Mouse (Mus musculus) megakaryocyte, embryonic 14.5 days (primary cell): ENCODE results near the gene Gfm2. TPM values are rescaled to one million over a fixed set of nuclear protein-coding genes. Genes with fewer than 3 reads are reported as not detected.

Experiments
- H3K27me3 ChIP-seq: replicated peaks from 2 replicates; pipeline ENCODE3; 2012; ENCODE audit warnings: inconsistent platforms
- H3K36me3 ChIP-seq: replicated peaks from 2 replicates; pipeline ENCODE3; 2012; ENCODE audit warnings: low read length, inconsistent platforms, mixed read lengths
- H3K4me1 ChIP-seq: 2 replicates; pipeline ENCODE4 v1.6.1; 2012; ENCODE audit warnings: inconsistent platforms
- H3K4me3 ChIP-seq: replicated peaks from 2 replicates; pipeline ENCODE3; 2012; ENCODE audit warnings: moderate library complexity, mild to moderate bottlenecking, inconsistent platforms
- H3K9me3 ChIP-seq: 2 replicates; pipeline ENCODE4 v1.6.1; 2012; ENCODE audit warnings: inconsistent platforms
- FLI1 ChIP-seq: IDR thresholded peaks from 2 replicates; pipeline ENCODE4 v1.6.1; 2012; ENCODE audit warnings: low read length, inconsistent platforms, mixed read lengths
- GATA1 ChIP-seq: IDR thresholded peaks from 3 replicates; pipeline ENCODE4 v1.6.1; 2012; ENCODE audit warnings: mixed read lengths, low read length, inconsistent platforms, borderline replicate concordance
- polyA plus RNA-seq: library from polyadenylated mRNA; stranded (reverse); fragments of >175 nt; gene quantifications from 2 replicates; pipeline ENCODE4 v1.2.3, GENCODE M21; 2012; ENCODE audit warnings: low replicate concordance; ENCODE audit not compliant: insufficient read depth

Gfm2 gene
- polyA plus RNA-seq, 1 experiment = 10.8 TPM

DNA sequence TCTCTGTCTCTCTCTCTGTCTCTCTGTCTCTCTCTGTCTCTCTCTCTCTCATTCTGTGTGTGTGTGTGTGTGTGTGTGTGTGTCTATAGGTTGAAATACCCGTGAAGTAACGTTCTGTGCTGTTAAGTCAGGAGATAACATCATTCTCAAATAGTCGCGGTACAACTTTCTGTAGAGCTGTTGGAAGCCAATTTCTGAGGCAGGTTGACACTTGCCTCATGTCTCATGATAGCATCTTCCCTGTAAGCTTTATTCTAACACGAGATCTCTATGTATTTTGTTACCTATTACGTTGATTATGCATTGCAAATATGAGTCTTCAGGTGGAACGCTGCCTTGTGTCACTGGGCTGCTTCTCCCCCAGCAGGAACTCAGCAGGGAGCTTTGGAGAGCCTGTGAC, 4.6 kb downstream of the Gfm2 start:
- Histone ChIP-seq H3K4me1 (peaks cover 13% of the 10 kb centered on the region), H3K36me3 (peaks cover 54% of the 10 kb centered on the region), H3K9me3 (no peaks in the 10 kb centered on the region), H3K4me3 (no peak overlapping the region), H3K27me3 (no peaks in the 10 kb centered on the region)
- TF ChIP-seq GATA1 (no peak), FLI1 (no peak)

DNA sequence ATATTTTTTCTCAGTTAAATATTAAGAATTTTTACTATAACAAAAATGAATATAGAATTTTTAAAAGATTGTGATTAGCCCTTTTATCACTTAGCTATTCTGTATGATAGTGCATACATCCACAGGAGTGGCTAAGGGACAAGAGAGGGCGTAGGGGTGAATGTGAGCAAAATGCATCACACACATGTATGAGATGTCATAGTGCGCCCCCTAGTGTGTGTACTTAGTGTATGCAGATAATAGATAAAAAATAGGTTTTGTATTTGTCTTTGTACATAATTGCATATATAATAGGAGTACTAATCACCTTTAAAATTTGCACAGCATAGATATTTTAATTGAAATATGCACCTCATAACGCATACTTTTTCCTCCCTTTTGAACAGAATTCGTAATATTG, 8.1 kb downstream of the Gfm2 start:
- Histone ChIP-seq H3K36me3 (peaks cover 77% of the 10 kb centered on the region), H3K4me1 (peaks cover under 1% of the 10 kb centered on the region; the same call in 1 of the 2 replicates), H3K9me3 (no peaks in the 10 kb centered on the region), H3K27me3 (no peaks in the 10 kb centered on the region), H3K4me3 (no peak overlapping the region)
- no peak for TF ChIP-seq FLI1
- no peak for TF ChIP-seq GATA1

DNA sequence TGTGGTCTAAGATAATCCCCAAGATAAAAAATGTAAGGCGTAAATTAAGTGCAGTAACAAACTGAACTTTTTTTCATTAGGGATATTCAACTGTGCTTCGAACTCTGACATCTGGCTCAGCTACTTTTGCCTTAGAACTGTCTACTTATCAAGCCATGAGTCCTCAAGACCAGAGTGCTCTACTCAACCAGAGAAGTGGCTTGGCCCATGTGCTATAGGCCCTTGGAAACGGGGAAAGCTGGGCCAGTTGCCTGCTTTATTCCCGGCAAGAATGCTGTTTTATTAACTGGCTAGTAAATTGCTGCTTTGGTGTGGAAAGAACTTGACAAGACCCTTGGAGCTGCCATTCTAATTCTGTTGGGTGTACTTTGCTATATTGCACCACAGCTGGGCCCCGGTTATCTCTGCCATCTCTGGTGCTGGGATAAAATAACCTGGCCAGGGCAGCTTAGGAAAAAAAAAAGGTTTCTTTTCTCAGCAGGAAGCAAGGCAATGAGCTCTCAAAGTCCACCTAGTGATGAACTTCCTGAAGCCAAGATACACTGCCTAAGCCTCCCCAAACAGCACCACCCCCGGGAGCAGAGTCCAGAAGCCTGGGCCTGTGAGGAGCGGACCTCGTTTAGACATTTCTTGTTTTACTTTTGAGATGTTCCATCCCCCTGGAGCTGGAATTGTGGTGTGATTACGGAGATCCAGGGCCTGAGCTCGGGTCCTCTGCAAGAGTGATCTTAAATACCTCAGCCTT, 38.0 kb downstream of the Gfm2 start:
- peaks cover 95% of the 10 kb centered on the region for H3K36me3 ChIP-seq
- no peak overlapping the region for H3K4me3 ChIP-seq
- no peaks in the 10 kb centered on the region for H3K27me3 ChIP-seq
- no peaks in the 10 kb centered on the region for H3K9me3 ChIP-seq
- H3K4me1 ChIP-seq = peaks cover 5% of the 10 kb centered on the region; the same call in 1 of the 2 replicates
- no peak for TF ChIP-seq GATA1
- TF ChIP-seq FLI1 = no peak

DNA sequence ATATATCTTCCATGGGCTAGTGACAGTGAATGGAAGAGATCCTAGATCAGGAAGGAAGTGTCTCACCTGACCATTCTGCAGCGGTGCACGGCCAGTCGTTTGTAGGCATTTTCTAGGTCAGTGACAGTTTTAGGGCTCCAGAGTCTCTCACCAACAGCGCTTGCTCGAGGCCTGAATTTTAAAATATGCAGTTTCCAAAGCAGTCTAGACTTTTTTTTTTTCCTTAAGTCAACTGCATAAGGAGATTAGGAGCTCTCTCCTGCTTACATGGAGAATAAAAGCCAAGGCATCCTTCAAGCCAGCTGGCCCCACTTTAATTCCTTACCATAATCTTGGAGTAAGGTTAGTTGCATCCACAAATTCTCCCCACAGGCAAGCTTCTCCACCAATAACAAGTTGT, 39.0 kb downstream of the Gfm2 start:
- Histone ChIP-seq H3K4me1 (peaks cover 5% of the 10 kb centered on the region; the same call in 1 of the 2 replicates), H3K36me3 (peaks cover 98% of the 10 kb centered on the region), H3K4me3 (no peak overlapping the region), H3K9me3 (no peaks in the 10 kb centered on the region), H3K27me3 (no peaks in the 10 kb centered on the region)
- no peak for TF ChIP-seq FLI1
- TF ChIP-seq GATA1 = no peak

DNA sequence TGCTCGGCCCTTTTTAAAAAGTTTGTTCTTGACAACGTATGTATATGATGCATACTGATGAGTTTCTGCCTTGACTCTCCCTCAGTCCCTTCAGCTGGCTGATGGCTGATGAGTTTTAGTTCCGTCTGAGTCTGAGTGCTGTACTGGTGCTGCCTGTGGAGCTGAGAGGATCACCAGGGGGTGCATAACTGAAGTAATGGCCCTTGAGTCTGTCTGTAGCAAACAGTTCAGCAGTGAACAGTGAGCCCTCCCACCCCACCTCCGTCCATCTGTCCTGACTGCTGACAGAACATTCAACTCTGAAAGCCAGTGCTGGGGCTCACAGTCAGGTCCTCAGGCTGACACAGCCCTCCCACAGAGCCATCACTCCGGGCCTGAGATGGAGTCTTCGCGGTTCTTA, 41.2 kb downstream of the Gfm2 start:
- TF ChIP-seq GATA1 (no peak), FLI1 (no peak)
- Histone ChIP-seq H3K36me3 (peaks cover 98% of the 10 kb centered on the region), H3K4me3 (no peak overlapping the region), H3K27me3 (no peaks in the 10 kb centered on the region), H3K9me3 (no peaks in the 10 kb centered on the region), H3K4me1 (no peaks in the 10 kb centered on the region)

DNA sequence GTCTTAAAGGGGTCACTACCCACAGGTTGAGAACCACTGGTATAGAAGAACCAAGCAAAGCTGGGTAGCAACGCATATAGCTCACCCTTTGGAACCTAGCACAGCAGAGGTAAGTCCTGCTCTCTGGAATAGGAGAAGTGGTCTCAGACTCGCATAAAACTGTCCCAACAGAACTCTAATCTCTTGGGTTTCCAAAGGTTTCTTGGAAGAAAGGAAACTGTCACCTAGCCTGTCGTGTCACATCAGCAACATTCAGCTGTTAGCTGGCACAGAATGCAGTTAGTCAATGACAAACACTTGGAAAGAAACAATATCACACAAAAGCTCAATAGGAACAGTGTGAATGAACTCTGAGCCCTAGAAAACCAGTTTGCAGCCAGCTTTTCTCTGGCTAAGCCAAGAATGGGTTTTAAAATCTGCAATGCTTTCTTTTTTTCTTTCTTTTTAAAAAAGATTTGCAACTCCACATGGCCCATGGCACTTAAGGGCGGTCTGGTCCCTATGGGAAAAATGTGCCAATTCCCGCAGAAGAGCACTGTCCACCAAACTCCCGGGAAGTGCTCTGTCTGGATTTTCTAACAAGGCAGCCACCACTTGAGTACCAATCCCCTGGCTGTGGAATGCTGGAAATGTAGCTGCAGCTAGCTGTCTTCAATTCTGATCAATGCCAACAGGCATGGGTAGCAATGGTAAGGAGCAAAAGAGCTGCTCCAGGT, 42.5 kb downstream of the Gfm2 start:
- H3K27me3 ChIP-seq = no peaks in the 10 kb centered on the region
- TF ChIP-seq GATA1 (no peak), FLI1 (no peak)
- H3K9me3 ChIP-seq = no peaks in the 10 kb centered on the region
- no peaks in the 10 kb centered on the region for H3K4me1 ChIP-seq
- peaks cover 96% of the 10 kb centered on the region for H3K36me3 ChIP-seq
- H3K4me3 ChIP-seq = no peak overlapping the region

DNA sequence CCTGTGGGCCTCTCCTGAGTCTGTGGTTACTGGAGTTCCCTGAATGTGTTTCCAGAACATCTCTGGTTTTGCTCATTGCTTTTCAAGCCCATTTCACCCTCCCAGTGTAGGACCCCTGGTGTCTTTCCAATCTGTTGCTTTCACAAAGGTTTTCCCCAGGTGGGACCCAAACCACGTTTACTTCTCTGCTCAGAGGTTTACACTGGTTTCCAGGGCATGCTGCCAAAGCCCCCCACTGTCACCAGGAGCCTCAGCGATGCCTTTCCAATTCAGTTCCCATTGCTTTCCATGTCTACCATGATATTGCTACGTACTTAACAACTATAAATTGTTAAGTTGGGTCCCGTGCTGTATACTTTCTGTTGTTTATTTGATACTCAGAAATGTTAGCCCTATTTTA, 45.1 kb downstream of the Gfm2 start:
- Histone ChIP-seq H3K4me1 (peaks cover 20% of the 10 kb centered on the region), H3K9me3 (no peaks in the 10 kb centered on the region), H3K36me3 (peaks cover 94% of the 10 kb centered on the region), H3K4me3 (no peak overlapping the region), H3K27me3 (no peaks in the 10 kb centered on the region)
- TF ChIP-seq GATA1 (no peak), FLI1 (no peak)

DNA sequence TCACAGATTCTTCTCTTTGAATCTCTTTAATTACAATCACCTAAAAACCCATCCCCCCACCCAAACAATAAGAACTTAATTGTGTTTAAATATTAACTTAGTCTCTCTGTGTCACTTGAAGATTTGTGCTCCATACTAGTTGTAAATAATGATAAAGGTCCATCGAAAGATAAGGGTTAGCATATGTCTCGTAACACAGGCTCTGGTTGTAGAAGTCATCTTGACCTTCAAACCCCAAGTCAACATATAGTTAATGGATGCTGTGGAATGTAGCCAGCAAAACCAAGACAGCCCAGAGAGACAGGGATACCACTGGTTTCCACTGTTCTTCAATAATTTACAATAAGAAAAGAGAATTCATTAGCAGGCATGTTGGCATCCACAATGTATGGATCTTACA, 46.4 kb downstream of the Gfm2 start:
- no peak overlapping the region for H3K4me3 ChIP-seq
- no peaks in the 10 kb centered on the region for H3K27me3 ChIP-seq
- TF ChIP-seq GATA1 (no peak), FLI1 (no peak)
- H3K4me1 ChIP-seq = peaks cover 22% of the 10 kb centered on the region
- no peaks in the 10 kb centered on the region for H3K9me3 ChIP-seq
- peaks cover 91% of the 10 kb centered on the region for H3K36me3 ChIP-seq

DNA sequence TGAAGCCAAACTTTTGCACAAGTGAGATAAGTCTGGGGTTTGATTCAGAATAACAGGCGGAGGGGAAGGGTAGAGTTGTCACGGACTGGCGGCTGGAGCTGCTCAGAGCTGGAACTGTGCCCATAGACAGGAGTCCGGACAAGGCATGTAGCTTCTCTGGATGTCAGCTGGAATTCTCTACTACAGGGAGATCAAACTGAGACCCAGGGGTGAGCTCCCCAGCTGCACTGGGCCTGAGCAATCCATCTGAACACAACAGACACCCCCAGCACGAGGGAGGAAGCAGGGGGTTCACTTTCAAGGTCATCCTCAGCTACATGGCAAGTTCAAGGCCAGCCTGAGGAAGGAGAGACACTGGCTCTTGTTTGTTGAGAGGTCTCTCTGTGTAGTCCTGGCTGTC, 46.9 kb downstream of the Gfm2 start:
- TF ChIP-seq FLI1 = no peak
- TF ChIP-seq GATA1 = no peak
- Histone ChIP-seq H3K36me3 (peaks cover 90% of the 10 kb centered on the region), H3K9me3 (no peaks in the 10 kb centered on the region), H3K27me3 (no peaks in the 10 kb centered on the region), H3K4me1 (peaks cover 22% of the 10 kb centered on the region), H3K4me3 (no peak overlapping the region)

DNA sequence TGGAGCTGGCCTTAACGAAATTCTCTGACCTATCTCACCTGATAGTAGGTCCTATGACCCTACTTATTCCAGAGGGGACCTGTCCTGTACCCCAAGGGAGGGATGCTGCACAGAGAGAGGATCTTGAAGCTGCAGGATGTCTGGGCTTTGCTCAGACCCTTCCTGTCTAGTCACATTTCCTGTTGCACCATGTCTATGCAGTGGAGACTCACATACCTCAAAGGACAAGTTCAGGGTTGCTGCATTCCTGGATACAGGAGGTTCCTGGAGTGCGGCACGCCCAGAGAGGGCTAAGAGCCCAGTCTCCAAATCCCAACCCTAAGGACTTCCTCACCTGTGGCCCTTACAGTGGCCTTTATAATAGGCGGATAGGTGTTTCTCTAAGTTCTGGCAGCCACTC, 48.6 kb downstream of the Gfm2 start:
- no peaks in the 10 kb centered on the region for H3K27me3 ChIP-seq
- TF ChIP-seq GATA1 (no peak), FLI1 (no peak)
- no peaks in the 10 kb centered on the region for H3K9me3 ChIP-seq
- no peak overlapping the region for H3K4me3 ChIP-seq
- H3K36me3 ChIP-seq = peaks cover 87% of the 10 kb centered on the region
- peaks cover 22% of the 10 kb centered on the region for H3K4me1 ChIP-seq
